Mouse (Mus musculus) regulatory T cell (primary cell): ENCODE measurements around the gene Col8a2.

Source experiments
- in situ Hi-C: fragments of 300-600 bp; cut with MboI, MseI; formaldehyde crosslinking; loops from one replicate; pipeline ENCODE4 v1.15.1; 2025; ENCODE audit warnings: high pct_unique_total_duplicates

Col8a2 gene

GRCm38 (mm10) chr4:126330295-126330694 lies 43.7 kb downstream of the Col8a2 start:
- in situ Hi-C loops: no loop called here

DNA sequence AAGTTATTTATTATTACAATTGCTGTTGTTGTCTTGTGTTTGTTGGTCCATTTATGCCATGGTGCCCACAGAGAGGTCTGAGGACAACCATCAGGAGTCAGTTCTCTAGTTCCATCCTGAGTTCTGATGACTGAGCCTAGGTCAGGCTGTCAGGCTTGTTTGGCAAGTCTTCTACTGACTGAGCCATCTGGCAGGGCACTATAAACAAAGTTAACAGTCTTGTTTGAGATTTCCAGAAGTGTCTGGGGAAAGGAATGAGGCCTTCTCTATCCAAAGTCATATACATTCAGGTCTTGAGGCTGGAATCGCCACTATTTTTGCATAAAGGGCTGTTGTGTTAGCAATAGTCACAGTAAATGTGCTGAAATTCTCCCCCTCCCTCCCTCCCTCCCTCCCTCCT lies 45.2 kb downstream of the Col8a2 start:
- in situ Hi-C loops: no loop called here

- in situ Hi-C loops: no loop called here
Measured at GRCm38 (mm10) chr4:126332358-126332757, 45.8 kb downstream of the Col8a2 start.

DNA sequence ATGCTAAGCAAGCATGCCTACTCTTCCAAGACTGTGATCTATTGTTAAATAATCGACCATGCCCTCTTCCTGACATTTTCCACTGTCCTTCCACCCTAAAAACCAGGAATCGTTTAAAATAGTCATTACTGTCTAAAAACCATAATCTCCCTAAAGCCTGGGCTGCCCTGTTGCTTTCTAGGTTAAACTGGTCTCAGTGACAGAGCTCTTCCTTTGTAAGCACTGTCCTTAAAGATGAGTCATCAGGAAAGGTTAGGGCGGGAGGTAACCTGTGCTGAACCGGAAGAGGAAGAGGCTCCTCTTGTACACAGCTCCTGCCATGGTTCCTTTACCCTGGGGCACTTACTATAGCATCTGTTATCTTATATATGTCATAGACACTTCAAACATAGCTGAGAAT lies 52.9 kb downstream of the Col8a2 start:
- in situ Hi-C loops: no loop called here

GRCm38 (mm10) chr4:126343451-126343850 lies 56.9 kb downstream of the Col8a2 start:
- in situ Hi-C loops: no loop called here

GRCm38 (mm10) chr4:126360069-126360468 lies 73.5 kb downstream of the Col8a2 start:
- in situ Hi-C loops: no loop called here
